In the genomic region with DNA sequence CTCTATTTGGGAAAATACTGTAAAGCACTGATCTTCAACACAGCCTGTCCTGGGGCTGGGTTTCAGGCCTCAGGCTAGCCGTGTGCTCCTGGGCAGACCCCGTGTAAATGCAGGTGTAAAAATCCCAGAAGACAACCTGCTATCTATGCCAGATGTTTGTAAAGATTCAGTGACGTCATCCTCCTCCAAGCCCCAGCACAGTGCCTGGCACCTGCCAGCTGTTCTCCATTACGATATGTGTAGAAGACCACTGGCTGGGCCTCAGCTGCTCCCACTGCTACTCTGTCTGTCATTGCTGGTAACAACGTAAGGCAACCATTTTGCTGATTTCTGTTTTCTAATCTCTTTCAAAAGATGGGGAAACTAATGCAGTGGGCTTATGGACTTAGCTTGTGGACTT, we compare ENCODE assay signal across 20 mouse cellular contexts.
A peak's percentile ranks its signal among the peaks of the same experiment; 100 is the strongest.
DNase-seq lines count a peak whose midpoint lies in the region; ATAC-seq and TF ChIP-seq lines count a peak whose summit lies in the region.
"Had no signal": no experiment of that assay in that cellular context is flagged by ENCODE, and none has a peak within 500 bp of the region (broad histone marks: within the 10 kb centered on the region; RNA-seq: fewer than 3 reads in every experiment).

No protein-coding gene starts in this region.

- WGBS in embryonic facial prominence, embryonic 11.5 days, result 58% methylated on average over 5 of the region's 5 CpGs
- WGBS in embryonic facial prominence, embryonic 10.5 days, result 71% methylated on average over 5 of the region's 5 CpGs
- 37% methylated on average over 5 of the region's 5 CpGs for WGBS in embryonic facial prominence, embryonic 15.5 days
- 27% methylated on average over 5 of the region's 5 CpGs for WGBS in small intestine, adult 2 months

- no peak overlapping the region for H3K9ac ChIP-seq in embryonic facial prominence, embryonic 11.5 days (replicated peaks; ENCODE audit: low read length)
- H3K9ac ChIP-seq in embryonic facial prominence, embryonic 15.5 days, result no peak overlapping the region
- H3K9ac ChIP-seq: embryonic facial prominence, embryonic 12.5 days; kidney, embryonic 15.5 days; neural tube, embryonic 13.5 days had no signal

- H3K27me3 ChIP-seq in embryonic facial prominence, embryonic 11.5 days (ENCODE audit: control insufficient read depth, insufficient read depth, low read length), result no peaks in the 10 kb centered on the region
- no peaks in the 10 kb centered on the region for H3K27me3 ChIP-seq in embryonic facial prominence, embryonic 10.5 days (replicated peaks; ENCODE audit: low read depth, poor library complexity, severe bottlenecking)
- no peaks in the 10 kb centered on the region for H3K27me3 ChIP-seq in embryonic facial prominence, embryonic 15.5 days
- no peaks in the 10 kb centered on the region for H3K27me3 ChIP-seq in small intestine, adult 2 months (ENCODE audit: control insufficient read depth, insufficient read depth, low read length)
- H3K27me3 ChIP-seq: embryonic facial prominence, embryonic 12.5 days; kidney, embryonic 15.5 days; neural tube, embryonic 13.5 days had no signal

- no peak overlapping the region for H3K27ac ChIP-seq in embryonic facial prominence, embryonic 11.5 days (replicated peaks; ENCODE audit: low read depth, low read length)
- no peak overlapping the region for H3K27ac ChIP-seq in embryonic facial prominence, embryonic 10.5 days (replicated peaks)
- H3K27ac ChIP-seq in embryonic facial prominence, embryonic 15.5 days (replicated peaks), result peak overlapping the region; percentile 39; the same call in 1 of the 2 replicates
- H3K27ac ChIP-seq in small intestine, adult 2 months (ENCODE audit: insufficient read depth, low read depth, low read length), result peak overlapping the region; percentile 75
- H3K27ac ChIP-seq: embryonic facial prominence, embryonic 12.5 days; forebrain, embryonic 10.5 days; gastrocnemius, adult 2 months; hindbrain, postnatal 0 days; kidney, embryonic 15.5 days; neural tube, embryonic 13.5 days had no signal

- H3K4me2 ChIP-seq in embryonic facial prominence, embryonic 11.5 days (ENCODE audit: low read depth, low read length), result no peak overlapping the region
- no peak overlapping the region for H3K4me2 ChIP-seq in embryonic facial prominence, embryonic 15.5 days (replicated peaks)
- H3K4me2 ChIP-seq: embryonic facial prominence, embryonic 12.5 days; kidney, embryonic 15.5 days; neural tube, embryonic 13.5 days had no signal

- ATAC-seq in embryonic facial prominence, embryonic 11.5 days (replicated peaks; ENCODE audit: insufficient number of reproducible peaks, low FRiP score, low TSS enrichment, low read depth), result 0 out of 2 replicates have a peak, but pooled peaks have one; percentile 61
- no peak for ATAC-seq in embryonic facial prominence, embryonic 15.5 days (ENCODE audit: insufficient number of reproducible peaks, low FRiP score, low TSS enrichment, low read depth)
- ATAC-seq: hindbrain, postnatal 0 days had no signal

- TF ChIP-seq CTCF in small intestine, adult 2 months (IDR thresholded peaks at IDR 0.05; ENCODE audit: extremely low read depth, insufficient read length, insufficient replicate concordance, low read depth, low read length), result no peak

- H3K36me3 ChIP-seq in embryonic facial prominence, embryonic 11.5 days (replicated peaks; ENCODE audit: control insufficient read depth, insufficient read depth, low read depth, low read length), result no peaks in the 10 kb centered on the region
- no peaks in the 10 kb centered on the region for H3K36me3 ChIP-seq in embryonic facial prominence, embryonic 10.5 days (replicated peaks)
- no peaks in the 10 kb centered on the region for H3K36me3 ChIP-seq in embryonic facial prominence, embryonic 15.5 days
- no peaks in the 10 kb centered on the region for H3K36me3 ChIP-seq in small intestine, adult 2 months (ENCODE audit: control insufficient read depth, insufficient read depth, low read length)
- H3K36me3 ChIP-seq: embryonic facial prominence, embryonic 12.5 days; forebrain, embryonic 10.5 days; kidney, embryonic 15.5 days; neural tube, embryonic 13.5 days had no signal

- H3K4me1 ChIP-seq in embryonic facial prominence, embryonic 11.5 days (ENCODE audit: control insufficient read depth, insufficient read depth, low read length), result no peaks in the 10 kb centered on the region
- peaks cover 47% of the 10 kb centered on the region for H3K4me1 ChIP-seq in embryonic facial prominence, embryonic 10.5 days
- H3K4me1 ChIP-seq in embryonic facial prominence, embryonic 15.5 days, result peaks cover 19% of the 10 kb centered on the region
- peaks cover 67% of the 10 kb centered on the region for H3K4me1 ChIP-seq in small intestine, adult 2 months (ENCODE audit: control insufficient read depth, insufficient read depth, insufficient read length, low read length)

- no peak overlapping the region for H3K4me3 ChIP-seq in embryonic facial prominence, embryonic 11.5 days (ENCODE audit: low read depth, low read length)
- H3K4me3 ChIP-seq in embryonic facial prominence, embryonic 10.5 days, result no peak overlapping the region
- H3K4me3 ChIP-seq in embryonic facial prominence, embryonic 15.5 days (replicated peaks), result no peak overlapping the region
- H3K4me3 ChIP-seq in small intestine, adult 2 months (ENCODE audit: low read depth, low read length), result no peak overlapping the region
- H3K4me3 ChIP-seq: embryonic facial prominence, embryonic 12.5 days; forebrain, embryonic 10.5 days; gastrocnemius, adult 2 months; kidney, embryonic 15.5 days; neural tube, embryonic 13.5 days had no signal

- no peak for DNase-seq in embryonic facial prominence, embryonic 11.5 days (ENCODE audit: low spot score)
- no peak for DNase-seq in embryonic facial prominence, embryonic 10.5 days (ENCODE audit: low spot score)
- peak; percentile 39 to 47 for DNase-seq in thymus, postnatal 10 days (ENCODE audit: low spot score in 2 of 2)
- no peak for DNase-seq in Muller cell, postnatal 12 days (ENCODE audit: inconsistent ontology term)
- DNase-seq in left cerebral cortex, adult 11 months (ENCODE audit: low spot score), result no peak
- no peak for DNase-seq in kidney, postnatal 25 days
- DNase-seq: adrenal gland, postnatal 14 days; cerebellum, adult 18-20 months; gastrocnemius, adult 2 months; heart, postnatal 4 days; liver; lung, postnatal 10 days; right cerebral cortex, postnatal 14 days had no signal

- TF ChIP-seq POLR2A in small intestine, adult 2 months (IDR thresholded peaks at IDR 0.05; ENCODE audit: low read depth, low read length), result no peak

- no peaks in the 10 kb centered on the region for H3K9me3 ChIP-seq in embryonic facial prominence, embryonic 11.5 days (replicated peaks; ENCODE audit: control insufficient read depth, low read length)
- no peaks in the 10 kb centered on the region for H3K9me3 ChIP-seq in embryonic facial prominence, embryonic 10.5 days
- H3K9me3 ChIP-seq in embryonic facial prominence, embryonic 15.5 days (replicated peaks), result no peaks in the 10 kb centered on the region
- H3K9me3 ChIP-seq: embryonic facial prominence, embryonic 12.5 days; forebrain, embryonic 10.5 days; kidney, embryonic 15.5 days; neural tube, embryonic 13.5 days had no signal

Comparison
In these comparisons a context has a peak if more than half of its experiments do, and no peak if none do; other contexts are left out.
1. H3K27ac ChIP-seq: peak in embryonic facial prominence, embryonic 15.5 days (single experiment) and small intestine, adult 2 months (single experiment); none in embryonic facial prominence, embryonic 11.5 days (single experiment) and embryonic facial prominence, embryonic 10.5 days (single experiment).
2. DNase-seq: peak in thymus, postnatal 10 days (2 of 2); none in embryonic facial prominence, embryonic 11.5 days (single experiment), embryonic facial prominence, embryonic 10.5 days (single experiment), Muller cell, postnatal 12 days (single experiment), left cerebral cortex, adult 11 months (single experiment) and kidney, postnatal 25 days (0 of 2).